Mouse (Mus musculus): ENCODE measurements around the gene Parp6. TPM values are rescaled to one million over a fixed set of nuclear protein-coding genes. Genes with fewer than 3 reads are reported as not detected.

Parp6 gene
- total and polyA plus RNA-seq, 3 experiments: 6.4 to 13.8 TPM; not detected in 1

- H3K79me2 ChIP-seq (ENCODE audit: control insufficient read depth, insufficient read depth, low read length, poor library complexity): no peaks in the 10 kb centered on the region
- H3K9me3 ChIP-seq (replicated peaks; ENCODE audit: insufficient read depth, low read length): no peaks in the 10 kb centered on the region
- H3K4me1 ChIP-seq (ENCODE audit: control insufficient read depth in 1 of 2, insufficient read depth in 2 of 2, low read length in 2 of 2): no peaks in the 10 kb centered on the region
- no peak overlapping the region for H3K27ac ChIP-seq (ENCODE audit: control insufficient read depth, low read depth, low read length)
- DNase-seq (ENCODE audit: low read depth, low spot score): no peak
- H3K27me3 ChIP-seq (ENCODE audit: control insufficient read depth in 1 of 2, insufficient read depth in 2 of 2, low read length in 2 of 2): peaks cover 2 to 3% of the 10 kb centered on the region in 2 experiments
- H3K9ac ChIP-seq (ENCODE audit: control insufficient read depth, low read depth, low read length, poor library complexity, severe bottlenecking): no peak overlapping the region
- no peak overlapping the region for H3K4me3 ChIP-seq (ENCODE audit: control insufficient read depth in 1 of 2, insufficient read depth in 1 of 2, low read depth in 2 of 2, low read length in 2 of 2)
- TF ChIP-seq CHD2 (IDR thresholded peaks at IDR 0.05; ENCODE audit: low read length) (no peak), TCF12 (IDR thresholded peaks at IDR 0.05; ENCODE audit: low read depth, low read length) (no peak), KAT2A (conservative IDR thresholded peaks at IDR 0.05; ENCODE audit: low read depth, low read length) (no peak), ETS1 (IDR thresholded peaks at IDR 0.05; ENCODE audit: low read depth, low read length) (no peak), USF2 (IDR thresholded peaks at IDR 0.05; ENCODE audit: borderline replicate concordance in 1 of 2, insufficient read depth in 1 of 2, low read depth in 1 of 2, low read length in 2 of 2) (no peak), TAL1 (IDR thresholded peaks at IDR 0.05; ENCODE audit: low read length) (no peak), RCOR1 (IDR thresholded peaks at IDR 0.05; ENCODE audit: low read depth, low read length) (no peak), UBTF (IDR thresholded peaks at IDR 0.05; ENCODE audit: borderline replicate concordance, insufficient read depth, low read depth, low read length) (no peak), JUND (IDR thresholded peaks at IDR 0.05; ENCODE audit: low read depth, low read length) (no peak), ZNF384 (IDR thresholded peaks at IDR 0.05; ENCODE audit: low read depth, low read length) (no peak), MXI1 (IDR thresholded peaks at IDR 0.05; ENCODE audit: low read depth, low read length) (no peak), MAX (IDR thresholded peaks at IDR 0.05; ENCODE audit: low read length) (no peak), GATA1 (IDR thresholded peaks at IDR 0.05; ENCODE audit: low read depth, low read length) (no peak), RAD21 (IDR thresholded peaks at IDR 0.05; ENCODE audit: low read depth, low read length) (no peak), GABPA (IDR thresholded peaks at IDR 0.05; ENCODE audit: low read depth, low read length) (no peak), NRF1 (IDR thresholded peaks at IDR 0.05; ENCODE audit: insufficient read depth, low read depth, low read length, poor library complexity, severe bottlenecking) (no peak), MYC (IDR thresholded peaks at IDR 0.05; ENCODE audit: low read depth, low read length) (no peak), ZMIZ1 (IDR thresholded peaks at IDR 0.05; ENCODE audit: low read depth, low read length) (no peak), MAFK (IDR thresholded peaks at IDR 0.05; ENCODE audit: borderline replicate concordance, low read depth, low read length) (no peak)
- H3K36me3 ChIP-seq (ENCODE audit: control insufficient read depth in 1 of 2, insufficient read depth in 2 of 2, low read length in 2 of 2): no peaks in the 10 kb centered on the region
Observed at GRCm38 (mm10) chr9:59696381-59696780, 79.3 kb downstream of the Parp6 start.

Other genes starting within 250 kb of the Parp6 start
- 46.5 and 47.6 TPM in 2 replicates for gene Arih1, start 130.7 kb upstream of the Parp6 start, total RNA-seq (2012; rRNA removed)
- 10 to 100 TPM; 48.4 to 60.4 TPM for gene Arih1, start 130.7 kb upstream of the Parp6 start, polyA plus RNA-seq (2012; ENCODE audit: insufficient read depth in 1 of 2, insufficient read length in 2 of 2, low read depth in 1 of 2, low replicate concordance in 2 of 2, missing spikeins in 1 of 2)
- gene Hexa, start 77.7 kb upstream of the Parp6 start, total RNA-seq (2012; rRNA removed): 38.0 and 44.3 TPM in 2 replicates
- 10 to 100 TPM in 1 of 2 experiments, not detected in 1; 54.0 TPM for gene Hexa, start 77.7 kb upstream of the Parp6 start, polyA plus RNA-seq (2012; ENCODE audit: insufficient read depth in 1 of 2, insufficient read length in 2 of 2, low read depth in 1 of 2, low replicate concordance in 2 of 2, missing spikeins in 1 of 2)
- 0.23 and 0.50 TPM in 2 replicates for gene Tmem202, start 77.4 kb upstream of the Parp6 start, total RNA-seq (2012; rRNA removed)
- gene Tmem202, start 77.4 kb upstream of the Parp6 start, polyA plus RNA-seq (2012; ENCODE audit: insufficient read depth in 1 of 2, insufficient read length in 2 of 2, low read depth in 1 of 2, low replicate concordance in 2 of 2, missing spikeins in 1 of 2): not detected
- not detected in 2 replicates for gene Celf6, start 39.4 kb upstream of the Parp6 start, total RNA-seq (2012; rRNA removed)
- gene Celf6, start 39.4 kb upstream of the Parp6 start, polyA plus RNA-seq (2012; ENCODE audit: insufficient read depth in 1 of 2, insufficient read length in 2 of 2, low read depth in 1 of 2, low replicate concordance in 2 of 2, missing spikeins in 1 of 2): under 1 TPM in 1 of 2 experiments, not detected in 1; 0.13 TPM
- 710 and 1,836 TPM in 2 replicates for gene Pkm, start 39.1 kb downstream of the Parp6 start, total RNA-seq (2012; rRNA removed)
- 1,000 to 10,000 TPM in 1 of 2 experiments, 10 to 100 TPM in 1; 71.6 to 2,746 TPM for gene Pkm, start 39.1 kb downstream of the Parp6 start, polyA plus RNA-seq (2012; ENCODE audit: insufficient read depth in 1 of 2, insufficient read length in 2 of 2, low read depth in 1 of 2, low replicate concordance in 2 of 2, missing spikeins in 1 of 2)
- gene Gramd2, start 62.9 kb downstream of the Parp6 start, total RNA-seq (2012; rRNA removed): not detected in 2 replicates
- gene Gramd2, start 62.9 kb downstream of the Parp6 start, polyA plus RNA-seq (2012; ENCODE audit: insufficient read depth in 1 of 2, insufficient read length in 2 of 2, low read depth in 1 of 2, low replicate concordance in 2 of 2, missing spikeins in 1 of 2): under 1 TPM in 1 of 2 experiments, not detected in 1; 0.04 TPM
- 2.7 TPM in 2 replicates for gene Senp8, start 133.4 kb downstream of the Parp6 start, total RNA-seq (2012; rRNA removed)
- gene Senp8, start 133.4 kb downstream of the Parp6 start, polyA plus RNA-seq (2012; ENCODE audit: insufficient read depth in 1 of 2, insufficient read length in 2 of 2, low read depth in 1 of 2, low replicate concordance in 2 of 2, missing spikeins in 1 of 2): 1 to 10 TPM in 1 of 2 experiments, not detected in 1; 5.5 TPM
- gene Myo9a, start 133.6 kb downstream of the Parp6 start, total RNA-seq (2012; rRNA removed): 3.3 and 3.8 TPM in 2 replicates
- gene Myo9a, start 133.6 kb downstream of the Parp6 start, polyA plus RNA-seq (2012; ENCODE audit: insufficient read depth in 1 of 2, insufficient read length in 2 of 2, low read depth in 1 of 2, low replicate concordance in 2 of 2, missing spikeins in 1 of 2): 100 to 1,000 TPM in 1 of 2 experiments, 1 to 10 TPM in 1; 4.5 to 131 TPM

All from MEL (cell line).